Mouse (Mus musculus) monocyte, adult 5-6 weeks (primary cell): ENCODE results near the gene Tor1aip1. TPM values are rescaled to one million over a fixed set of nuclear protein-coding genes. Genes with fewer than 3 reads are reported as not detected.

Experiments
- ATAC-seq: fragments of 153-309, 156-312 bp; replicated peaks from 2 replicates; pipeline ENCODE4 v1.8.0; 2017; ENCODE audit warnings: mild to moderate bottlenecking; ENCODE audit not compliant: low TSS enrichment, insufficient number of reproducible peaks, severe bottlenecking, poor library complexity, low FRiP score
- total RNA-seq: library from RNA; stranded (forward); fragments of 200-1000, 200-491, 200-594 nt; gene quantifications from 3 replicates; pipeline ENCODE4 v1.2.3, GENCODE M21; 2017

Gene Tor1aip1
- total RNA-seq, 1 experiment from 2014 or later = 91.2 TPM

- peak; percentile 97 for ATAC-seq
These were observed 63.1 kb downstream of the Tor1aip1 start, which contains the start of gene Cep350 for GRCm38 (mm10) chr1:155973068-155973718. TSS of gene Cep350 (minus strand) at chr1:155973255.

- no peak for ATAC-seq
These were observed 63.9 kb downstream of the Tor1aip1 start for GRCm38 (mm10) chr1:155972146-155973067.

Other genes starting within 250 kb of the Tor1aip1 start
- gene Qsox1, start 223.6 kb downstream of the Tor1aip1 start, total RNA-seq = 8.1 to 16.3 TPM (median 14.8 TPM) in 3 replicates
- 70.9 to 115 TPM (median 84.4 TPM) in 3 replicates for gene Cep350, start 63.2 kb downstream of the Tor1aip1 start, total RNA-seq
- gene Tor1aip2, start 1.1 kb downstream of the Tor1aip1 start, total RNA-seq = 43.7 to 58.5 TPM (median 52.0 TPM) in 3 replicates
- gene Fam163a, start 168.5 kb upstream of the Tor1aip1 start, total RNA-seq = not detected in 3 replicates